Mouse (Mus musculus) lung, adult 2 months (tissue): ENCODE data around the gene Btbd1. TPM values are rescaled to one million over a fixed set of nuclear protein-coding genes. Genes with fewer than 3 reads are reported as not detected.

ENCODE experiments used
- DNase-seq: peaks from one replicate; pipeline ENCODE4 v3.0.0; 2022
- H3K4me1 ChIP-seq: fragments of 200-500 bp; 2 replicates; pipeline ENCODE4 v1.6.1; 2011; ENCODE audit warnings: low read length; ENCODE audit not compliant: control insufficient read depth, insufficient read depth
- H3K4me3 ChIP-seq: fragments of 200-500 bp; replicated peaks from 2 replicates; pipeline ENCODE3; 2011; ENCODE audit warnings: low read depth, mild to moderate bottlenecking, control low read depth, low read length; ENCODE audit errors: extremely low read depth
- CTCF ChIP-seq: fragments of 200-500 bp; IDR thresholded peaks from 2 replicates; pipeline ENCODE4 v1.5.1; 2011; ENCODE audit warnings: mild to moderate bottlenecking, low read length, control low read depth; ENCODE audit not compliant: insufficient read depth
- POLR2A ChIP-seq: fragments of 200-500 bp; IDR thresholded peaks from 2 replicates; pipeline ENCODE4 v1.6.1; 2011; ENCODE audit warnings: low read depth, mild to moderate bottlenecking, control low read depth, low read length, borderline replicate concordance; ENCODE audit errors: extremely low read depth
- WGBS: fragments of 180-500 bp; shearing (Covaris S2); methylation state at CpG from one replicate; pipeline ENCODE4 v1.1.7; 2018; 5-methylcytosine and 5-hydroxymethylcytosine counted together
- polyA plus RNA-seq: library from polyadenylated mRNA; depleted of rRNA; stranded (reverse); fragments of >200 nt; gene quantifications from 2 replicates; pipeline ENCODE4 v1.2.3, GENCODE M21; 2012

The Btbd1 gene
- polyA plus RNA-seq, 1 experiment = 27.4 TPM

GRCm38 (mm10) chr7:81862587-81863583 is 33.7 kb upstream of the Btbd1 start:
- H3K4me3 ChIP-seq = peak overlapping the region; percentile 17
- no peak for TF ChIP-seq CTCF
- TF ChIP-seq POLR2A = peak; percentile 70; the same call in 1 of the 2 replicates
- peaks cover 13% of the 10 kb centered on the region; the same call in 1 of the 2 replicates for H3K4me1 ChIP-seq
- 48% methylated on average over 24 of the region's 24 CpGs for WGBS
- peak; percentile 36 for DNase-seq

GRCm38 (mm10) chr7:81861921-81862320 is 32.7 kb upstream of the Btbd1 start:
- Histone ChIP-seq H3K4me3 (no peak overlapping the region), H3K4me1 (peaks cover 9% of the 10 kb centered on the region; the same call in 1 of the 2 replicates)
- DNase-seq = no peak
- 50% methylated on average over 4 of the region's 4 CpGs for WGBS
- TF ChIP-seq POLR2A (no peak), CTCF (no peak)

- no peak for DNase-seq
- Histone ChIP-seq H3K4me3 (no peak overlapping the region), H3K4me1 (peaks cover 9% of the 10 kb centered on the region; the same call in 1 of the 2 replicates)
- 88% methylated on average over 2 of the region's 2 CpGs for WGBS
- TF ChIP-seq POLR2A (no peak), CTCF (no peak)
These were observed 32.2 kb upstream of the Btbd1 start for GRCm38 (mm10) chr7:81861461-81861860.

- TF ChIP-seq POLR2A = no peak
- TF ChIP-seq CTCF = no peak
- H3K4me1 ChIP-seq = peaks cover 9% of the 10 kb centered on the region; the same call in 1 of the 2 replicates
- 40% methylated on average over 5 of the region's 5 CpGs for WGBS
- no peak for DNase-seq
- no peak overlapping the region for H3K4me3 ChIP-seq
These were observed 31.8 kb upstream of the Btbd1 start for GRCm38 (mm10) chr7:81860996-81861395.

- no peak for TF ChIP-seq POLR2A
- TF ChIP-seq CTCF = no peak
- H3K4me3 ChIP-seq = peak overlapping the region; percentile 31
- 27% methylated on average over 11 of the region's 11 CpGs for WGBS
- peaks cover 9% of the 10 kb centered on the region; the same call in 1 of the 2 replicates for H3K4me1 ChIP-seq
- no peak for DNase-seq
These were observed 30.8 kb upstream of the Btbd1 start for GRCm38 (mm10) chr7:81860071-81860470.

- DNase-seq = no peak
- H3K4me1 ChIP-seq = peaks cover 14% of the 10 kb centered on the region
- WGBS = 1% methylated on average over 63 of the region's 64 CpGs
- TF ChIP-seq POLR2A (peak; percentile 29; the same call in 1 of the 2 replicates), CTCF (no peak)
- H3K4me3 ChIP-seq = peak within 1 kb of the TSS; percentile 68
These were observed 29.9 kb upstream of the Btbd1 start, which contains the start of gene Tm6sf1 for GRCm38 (mm10) chr7:81858968-81859721. TSS of gene Tm6sf1 (plus strand) at chr7:81859001.

GRCm38 (mm10) chr7:81858236-81858635 is 29.0 kb upstream of the Btbd1 start:
- no peak for DNase-seq
- TF ChIP-seq POLR2A (no peak), CTCF (no peak)
- H3K4me1 ChIP-seq = peaks cover 8% of the 10 kb centered on the region; the same call in 1 of the 2 replicates
- H3K4me3 ChIP-seq = no peak overlapping the region
- 29% methylated on average over 9 of the region's 9 CpGs for WGBS

- no peak for DNase-seq
- WGBS = 69% methylated on average over 4 of the region's 4 CpGs
- TF ChIP-seq CTCF (no peak), POLR2A (no peak)
- no peak overlapping the region for H3K4me3 ChIP-seq
- H3K4me1 ChIP-seq = peaks cover 8% of the 10 kb centered on the region; the same call in 1 of the 2 replicates
These were observed 27.0 kb upstream of the Btbd1 start for GRCm38 (mm10) chr7:81856221-81856620.

- WGBS = 97% methylated on average over 1 of the region's 1 CpGs
- Histone ChIP-seq H3K4me1 (peaks cover 5% of the 10 kb centered on the region; the same call in 1 of the 2 replicates), H3K4me3 (no peak within 1 kb of the TSS)
- DNase-seq = no peak
- TF ChIP-seq POLR2A = no peak
- no peak for TF ChIP-seq CTCF
These were observed 26.5 kb upstream of the Btbd1 start, which contains the start of gene Gm10160 for GRCm38 (mm10) chr7:81855694-81856093. TSS of gene Gm10160 (minus strand) at chr7:81855794.
